Mouse (Mus musculus) CH12.LX (cell line): Measurements from ENCODE around the gene Gm5934. TPM values are rescaled to one million over a fixed set of nuclear protein-coding genes. Genes with fewer than 3 reads are reported as not detected.
"Not testable (repeated sequence)": the region's sequence is repeated elsewhere in the genome, so short reads cannot be mapped to it uniquely, and the experiment has no call there.

ENCODE experiments used
- DNase-seq: peaks from one replicate; pipeline ENCODE4 v3.0.0-alpha.2; 2013; ENCODE audit errors: extremely low read depth
- H3K27ac ChIP-seq: 2 replicates; pipeline ENCODE4 v1.5.1; 2012; ENCODE audit warnings: low read depth, mild to moderate bottlenecking, control low read depth, moderate library complexity; ENCODE audit not compliant: insufficient read depth
- H3K27me3 ChIP-seq: replicated peaks from 2 replicates; pipeline ENCODE3; 2012; ENCODE audit warnings: inconsistent platforms
- H3K36me3 ChIP-seq, 2 experiments: replicated peaks in 1 of 2; 2 replicates each; pipeline versions ENCODE3 to v1.6.1; 2012; ENCODE audit warnings: inconsistent platforms in 1 of 2, low read length in 1 of 2, mild to moderate bottlenecking in 1 of 2, mixed read lengths in 1 of 2, moderate library complexity in 1 of 2; ENCODE audit not compliant: control insufficient read depth in 1 of 2, insufficient read depth in 1 of 2
- H3K4me1 ChIP-seq, 2 experiments: 2 replicates each; pipeline ENCODE4 v1.6.1; 2012; ENCODE audit warnings: inconsistent platforms in 1 of 2, moderate library complexity in 1 of 2; ENCODE audit not compliant: insufficient read depth in 2 of 2, control insufficient read depth in 1 of 2
- H3K4me2 ChIP-seq: 2 replicates; pipeline ENCODE4 v1.6.1; 2012; ENCODE audit warnings: low read depth, mild to moderate bottlenecking, control low read depth; ENCODE audit not compliant: poor library complexity, insufficient read depth, severe bottlenecking
- H3K4me3 ChIP-seq, 3 experiments: fragments of 150-350 bp in 1 of 3; sonication (generic) in 1 of 3; replicated peaks in 1 of 3; 2 replicates each; pipeline versions ENCODE3 to v1.5.1; 2011 to 2012; ENCODE audit warnings: low read depth in 2 of 3, low read length in 2 of 3, mild to moderate bottlenecking in 2 of 3, moderate library complexity in 2 of 3, control low read depth in 1 of 3, improper control_type of control experiment in 1 of 3, inconsistent platforms in 1 of 3, mixed read lengths in 1 of 3; ENCODE audit not compliant: poor library complexity in 1 of 3
- H3K79me2 ChIP-seq: replicated peaks from 2 replicates; pipeline ENCODE4 v1.6.1; 2012; ENCODE audit warnings: mild to moderate bottlenecking, moderate library complexity; ENCODE audit not compliant: control insufficient read depth, poor library complexity, insufficient read depth, severe bottlenecking; ENCODE audit errors: extremely low read depth
- H3K9ac ChIP-seq: 2 replicates; pipeline ENCODE4 v1.6.1; 2012; ENCODE audit warnings: low read depth, mild to moderate bottlenecking, control low read depth, moderate library complexity; ENCODE audit not compliant: insufficient read depth
- H3K9me3 ChIP-seq: replicated peaks from 2 replicates; pipeline ENCODE3; 2012; ENCODE audit warnings: low read length, inconsistent platforms, mixed read lengths
- dilution Hi-C: fragments of 300-500 bp; cut with MboI; formaldehyde crosslinking; loops from 2 replicates; pipeline ENCODE4 v1.14.3; 2020; ENCODE audit warnings: low sequenced_read_pairs; ENCODE audit not compliant: extremely low pct_unique_long_range_greater_than_20kb, extremely low pct_ligation_motif_present
- in situ Hi-C: fragments of 300-500 bp; cut with MboI; formaldehyde crosslinking; loops from 3 replicates; pipeline ENCODE4 v1.14.3; 2019; ENCODE audit warnings: low sequenced_read_pairs, low pct_ligation_motif_present, low pct_unique_long_range_greater_than_20kb, mixed read lengths
- polyA plus RNA-seq: library from polyadenylated mRNA; unstranded; fragments of >175 nt; gene quantifications from 2 replicates; pipeline ENCODE4 v1.2.1, GENCODE M21; 2012; ENCODE audit warnings: low read depth; ENCODE audit not compliant: insufficient read length
- total RNA-seq, 2 experiments: library from RNA; depleted of rRNA; stranded (reverse); fragments of 300-350 nt in 1 of 2; fragments of >200 nt in 1 of 2; gene quantifications; 2 replicates each; pipeline ENCODE4 v1.2.3; 2012 to 2014

Gene Gm5934
- not detected in 2 replicates for total RNA-seq (2012; rRNA removed)
- total RNA-seq (2014; rRNA removed) = not detected in 2 replicates
- not detected in 2 replicates for polyA plus RNA-seq

- H3K27me3 ChIP-seq, H3K4me2 ChIP-seq, dilution Hi-C loops, H3K27ac ChIP-seq, H3K79me2 ChIP-seq, H3K9me3 ChIP-seq, H3K4me1 ChIP-seq, in situ Hi-C loops, H3K9ac ChIP-seq, H3K4me3 ChIP-seq, H3K36me3 ChIP-seq, DNase-seq: not testable (repeated sequence)
Measured at GRCm38 (mm10) chrX:24500660-24501059, at the start of gene Gm5934. TSS of gene Gm5934 (minus strand) at chrX:24500760.

Other genes with a start within 250 kb of the Gm5934 start
- gene Gm4297, start 74.1 kb upstream of the Gm5934 start, total RNA-seq (2012; rRNA removed) = not detected in 2 replicates
- not detected in 2 replicates for gene Gm4297, start 74.1 kb upstream of the Gm5934 start, total RNA-seq (2014; rRNA removed)
- gene Gm4297, start 74.1 kb upstream of the Gm5934 start, polyA plus RNA-seq = not detected in 2 replicates